Mouse (Mus musculus): Measurements from ENCODE around the gene Agap3.

DNA sequence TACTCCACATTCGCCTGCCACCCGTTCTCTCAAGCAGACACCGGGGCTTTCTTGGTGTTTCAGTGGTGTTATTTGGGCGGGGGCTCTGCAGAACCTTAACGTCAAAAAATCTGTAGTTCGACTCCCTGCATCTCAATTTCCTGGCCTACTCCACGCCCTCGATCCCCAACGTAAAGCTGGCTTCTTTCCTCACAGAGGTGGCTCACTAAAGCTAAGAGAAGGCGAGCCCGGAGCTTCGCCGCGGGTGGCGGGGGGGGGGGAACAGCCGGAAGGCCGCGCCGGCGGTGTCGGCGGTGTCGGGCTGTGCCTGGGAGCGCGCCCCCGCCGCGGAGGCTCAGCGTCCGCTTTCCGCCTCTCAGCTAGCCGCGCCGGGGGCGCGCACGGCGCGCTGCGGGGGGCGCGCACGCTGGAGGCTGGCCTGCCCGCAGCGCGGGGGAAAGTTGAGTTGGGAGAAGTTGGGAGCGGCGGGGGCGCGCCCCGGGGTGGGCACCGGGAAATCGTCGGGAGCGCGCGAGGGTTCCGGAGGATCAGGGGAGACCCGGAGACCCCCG is 27.0 kb upstream of the Agap3 start:
- TF ChIP-seq CTCF (IDR thresholded peaks at IDR 0.05; ENCODE audit: insufficient read depth, low read depth, low read length) (no peak), POLR2A (IDR thresholded peaks at IDR 0.05; ENCODE audit: insufficient read depth, low read depth, low read length) (peak; percentile 82)

Data from olfactory bulb, adult 2 months (tissue).